Mouse (Mus musculus) c-Kit-positive CD71-positive TER-119-positive erythroid progenitor cells, embryonic 14.5 days (primary cell): Measurements from ENCODE around the gene Insr.

Experiments
- DNase-seq: peaks from one replicate; pipeline ENCODE4 v3.0.0-alpha.2; 2013; ENCODE audit warnings: low spot score

The Insr gene

GRCm38 (mm10) chr8:3275189-3275588 lies 4.2 kb downstream of the Insr start:
- DNase-seq: no peak

GRCm38 (mm10) chr8:3273799-3274198 lies 5.6 kb downstream of the Insr start:
- no peak for DNase-seq

- DNase-seq: no peak
Measured at GRCm38 (mm10) chr8:3267449-3267761, 12.0 kb downstream of the Insr start.

DNA sequence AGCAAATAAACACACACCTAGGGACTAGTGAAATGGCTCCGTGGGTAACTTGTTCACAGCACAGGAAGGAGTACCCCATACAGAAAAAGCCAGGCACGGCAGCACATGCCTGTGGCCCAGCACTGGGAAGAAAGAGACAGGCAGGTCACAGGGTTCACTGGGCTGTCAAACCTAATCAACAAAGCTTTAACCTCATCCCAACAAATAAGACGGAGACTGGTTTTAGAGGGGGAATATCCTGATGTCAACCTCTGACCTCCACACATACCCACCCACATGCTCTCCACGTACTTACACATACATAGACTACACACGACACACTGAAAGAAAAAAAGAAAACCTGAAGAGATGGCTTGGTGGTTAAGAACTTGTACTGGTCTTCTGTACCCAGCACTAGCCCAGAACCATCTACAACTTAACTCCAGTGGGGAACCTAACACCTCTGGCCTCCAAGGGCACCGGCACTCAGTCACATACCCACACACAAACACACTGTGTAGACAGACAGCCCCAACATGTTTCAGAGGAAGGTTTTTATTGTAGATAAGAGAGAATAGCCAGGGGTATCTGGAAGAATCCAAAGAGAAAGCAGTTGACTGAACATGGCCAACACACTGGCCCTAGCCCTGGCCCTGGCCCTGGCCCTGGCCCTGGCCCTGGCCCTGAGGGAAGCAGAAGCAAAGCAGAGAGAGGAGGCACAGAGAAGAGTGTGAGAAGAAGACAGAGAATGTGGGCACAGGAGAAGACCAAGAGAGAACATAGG lies 12.6 kb downstream of the Insr start:
- no peak for DNase-seq

DNA sequence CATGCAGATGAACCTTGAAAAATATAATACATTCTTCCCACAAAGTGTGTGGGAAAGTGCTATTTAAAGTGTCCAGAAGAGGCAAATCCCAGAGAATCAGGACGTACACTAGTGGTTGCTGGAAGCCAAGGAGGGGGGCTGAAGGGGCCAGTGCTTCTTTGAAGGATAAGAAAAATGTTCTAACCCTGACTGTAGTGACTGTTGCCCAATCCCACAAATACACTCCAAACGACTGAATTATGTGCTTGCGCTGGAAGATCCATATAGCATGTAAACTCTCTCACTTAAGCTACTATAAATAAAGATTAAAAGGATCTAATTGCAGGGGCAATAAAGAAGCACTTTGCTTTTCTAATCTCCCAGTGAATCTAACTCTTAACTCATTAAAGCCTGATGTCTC lies 14.2 kb downstream of the Insr start:
- no peak for DNase-seq

DNA sequence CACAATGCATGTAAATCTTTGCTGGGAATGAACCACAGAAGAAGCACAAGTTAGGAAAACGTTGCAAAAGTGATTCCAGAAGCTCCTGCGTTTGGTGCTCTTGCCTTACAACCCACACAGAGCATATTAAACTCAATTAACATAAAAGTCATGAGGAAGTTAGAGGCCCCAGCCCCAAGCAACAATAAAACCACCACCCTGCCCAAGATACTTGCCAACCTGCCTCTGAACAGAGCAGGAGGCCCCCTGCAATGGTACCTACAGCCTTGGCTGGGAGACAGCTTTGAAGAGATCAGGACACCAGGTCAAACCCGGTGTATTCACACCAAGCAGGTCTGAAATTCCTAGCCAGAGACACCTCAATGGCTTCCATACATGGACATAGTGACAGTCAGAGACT lies 16.6 kb downstream of the Insr start:
- DNase-seq: no peak

DNA sequence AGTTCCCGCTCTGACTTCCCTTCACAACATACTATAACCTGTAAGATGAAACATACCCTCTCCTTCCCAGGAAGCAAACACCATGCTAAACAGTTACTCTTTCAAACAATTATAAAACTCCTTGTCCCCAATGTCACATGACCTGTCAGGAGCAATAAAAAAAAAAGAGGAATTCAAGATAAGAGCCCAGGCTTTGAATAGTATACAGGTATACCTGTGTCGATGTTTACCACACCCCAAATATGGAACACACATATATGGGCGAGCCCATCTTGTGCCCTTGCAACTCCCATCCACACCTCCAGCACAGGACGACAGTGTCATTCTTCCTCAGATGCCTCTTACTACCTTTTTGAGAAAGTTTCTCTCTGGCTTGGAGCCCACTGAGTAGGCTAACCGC lies 18.3 kb downstream of the Insr start:
- DNase-seq: no peak

DNA sequence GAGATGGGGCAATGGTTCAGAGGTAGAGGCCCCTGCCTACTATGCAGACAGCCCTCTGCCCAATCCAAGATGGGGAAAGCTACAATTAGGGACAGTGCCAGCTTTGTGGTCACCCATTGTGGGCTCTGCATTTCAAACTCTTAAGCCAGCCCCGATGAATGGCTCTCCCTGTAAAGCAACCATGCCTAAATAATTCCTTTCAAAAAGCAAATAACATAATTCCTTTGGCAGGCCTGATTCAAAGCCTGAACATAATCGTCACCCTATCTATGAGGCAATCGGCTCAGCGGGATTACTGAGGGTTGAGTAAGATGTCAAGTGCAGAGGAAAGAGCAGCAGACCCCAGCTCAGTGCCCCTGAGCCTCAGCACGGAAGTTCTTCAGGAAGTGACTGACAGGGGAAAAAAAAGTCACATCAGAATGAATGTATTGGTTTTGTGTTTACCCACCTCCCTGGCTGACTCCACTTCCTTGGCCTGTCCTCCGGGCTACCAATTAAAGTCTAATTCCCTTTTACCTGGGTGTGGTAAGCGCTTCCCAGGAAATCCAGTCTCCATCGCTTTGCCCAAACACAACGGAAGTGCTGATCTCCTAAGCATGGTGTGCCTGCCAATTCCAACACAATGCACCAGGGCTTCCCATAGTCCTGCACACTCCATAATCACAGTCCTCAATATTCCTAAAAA lies 19.1 kb downstream of the Insr start:
- DNase-seq: no peak

GRCm38 (mm10) chr8:3256147-3256940 lies 23.1 kb downstream of the Insr start:
- no peak for DNase-seq

- no peak for DNase-seq
Measured at GRCm38 (mm10) chr8:3255321-3255720, 24.1 kb downstream of the Insr start.

- no peak for DNase-seq
Measured at GRCm38 (mm10) chr8:3253179-3253578, 26.2 kb downstream of the Insr start.

GRCm38 (mm10) chr8:3252665-3253064 lies 26.8 kb downstream of the Insr start:
- no peak for DNase-seq

DNA sequence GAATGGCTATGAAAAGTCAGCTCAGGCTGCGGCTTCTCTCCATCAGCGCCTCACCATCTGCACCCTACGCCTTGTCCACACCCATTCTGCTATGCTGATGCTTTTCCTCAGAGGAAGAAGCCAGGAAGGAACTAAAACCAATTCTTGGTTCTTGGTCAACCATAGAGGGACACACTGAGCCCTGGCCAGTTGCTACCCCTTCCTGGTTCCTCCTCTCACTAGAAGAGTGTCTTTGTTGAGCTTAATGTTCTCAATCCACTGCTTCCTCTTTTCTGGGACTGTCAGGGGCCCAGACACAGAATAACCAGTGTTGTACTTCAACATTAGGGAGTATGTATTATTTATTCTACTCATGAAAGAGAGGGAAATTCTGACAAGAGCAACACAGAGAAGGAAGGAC lies 28.3 kb downstream of the Insr start:
- DNase-seq: no peak

- no peak for DNase-seq
Measured at GRCm38 (mm10) chr8:3249886-3250285, 29.5 kb downstream of the Insr start.

DNA sequence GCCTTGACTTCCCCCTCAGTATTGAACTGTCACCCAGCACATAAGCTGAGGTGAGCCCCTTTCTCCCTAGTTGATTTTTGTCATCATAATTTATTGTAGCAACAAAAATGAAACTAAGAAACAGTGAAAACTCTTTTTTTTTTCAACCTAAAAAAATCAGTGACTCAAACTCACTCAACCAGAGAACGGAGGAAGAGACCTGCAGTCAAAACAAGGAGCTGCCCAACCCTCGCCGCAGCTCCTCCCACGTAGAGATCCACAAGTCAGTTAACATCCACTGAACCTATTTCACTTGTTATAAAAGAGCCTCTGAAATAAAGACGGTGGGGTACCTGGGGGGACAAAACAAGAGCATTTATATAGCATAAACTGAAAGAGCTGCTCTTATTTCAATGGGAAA lies 30.7 kb downstream of the Insr start:
- DNase-seq: no peak

DNA sequence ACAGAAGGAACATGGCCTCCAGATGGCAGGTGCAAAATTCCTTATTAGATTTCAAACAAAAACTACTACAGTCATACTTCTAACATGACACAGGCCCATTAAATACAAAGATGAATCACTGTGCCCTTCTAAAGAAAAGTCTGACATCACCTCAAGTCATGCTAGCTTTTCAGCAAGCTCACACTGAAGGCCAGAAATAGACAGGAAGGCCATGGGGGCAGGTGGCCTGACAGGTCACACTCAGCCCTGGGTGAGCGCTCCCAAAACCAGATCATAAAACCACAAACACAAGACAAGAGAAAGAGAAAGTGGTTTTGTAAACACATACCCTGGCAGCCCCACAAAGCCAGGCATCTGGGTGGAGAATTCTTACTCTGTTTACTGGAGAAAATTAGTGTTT lies 32.3 kb downstream of the Insr start:
- DNase-seq: no peak

- DNase-seq: no peak
Measured at GRCm38 (mm10) chr8:3243229-3243628, 36.2 kb downstream of the Insr start.

GRCm38 (mm10) chr8:3240725-3241124 lies 38.7 kb downstream of the Insr start:
- DNase-seq: no peak

- no peak for DNase-seq
Measured at GRCm38 (mm10) chr8:3239641-3240040, 39.8 kb downstream of the Insr start.

DNA sequence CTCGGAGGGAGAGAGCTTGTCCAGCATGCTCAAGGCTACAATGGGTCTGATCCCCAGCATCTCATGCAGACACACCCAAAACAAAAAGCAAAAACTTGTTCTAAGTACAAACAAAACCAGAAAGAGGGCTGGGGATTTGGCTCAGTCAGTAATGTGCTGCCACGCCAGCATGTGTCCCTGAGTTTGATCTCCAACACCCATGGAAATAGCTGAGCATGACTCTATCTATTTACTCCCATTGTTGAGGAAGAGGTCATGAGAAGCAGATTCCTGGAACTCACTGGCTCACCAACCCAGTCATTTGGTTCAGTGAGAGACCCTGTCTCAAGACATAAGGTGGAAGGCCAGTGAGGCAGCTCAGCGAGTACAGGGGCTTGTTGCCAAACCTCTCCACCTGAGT lies 40.6 kb downstream of the Insr start:
- DNase-seq: no peak

DNA sequence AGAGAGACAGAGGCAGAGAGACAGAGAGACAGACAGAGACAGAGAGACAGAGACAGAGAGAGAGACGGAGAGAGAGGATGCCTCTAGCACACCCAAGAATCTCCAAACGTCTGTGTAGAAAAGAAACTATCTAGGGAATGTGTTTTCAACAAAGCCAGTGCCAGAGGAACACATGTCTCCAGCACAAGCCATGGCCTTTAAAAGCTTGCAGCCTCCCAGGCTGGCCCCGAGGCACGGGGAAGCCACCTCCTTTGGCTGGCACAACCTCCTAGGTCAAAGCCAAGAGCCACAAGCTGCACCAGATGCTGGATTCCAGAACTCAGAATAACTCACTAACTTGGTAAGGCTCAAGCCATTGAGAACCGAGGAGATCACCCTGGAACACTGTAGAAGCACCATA lies 42.1 kb downstream of the Insr start:
- no peak for DNase-seq

GRCm38 (mm10) chr8:3236277-3236676 lies 43.1 kb downstream of the Insr start:
- DNase-seq: no peak

GRCm38 (mm10) chr8:3234569-3234968 lies 44.8 kb downstream of the Insr start:
- DNase-seq: no peak
